Mouse (Mus musculus): Measurements from ENCODE around the gene Slc4a4.
A peak's percentile ranks its signal among the peaks of the same experiment; 100 is the strongest.
"Not testable (repeated sequence)": the region's sequence is repeated elsewhere in the genome, so short reads cannot be mapped to it uniquely, and the experiment has no call there.

Slc4a4 gene

DNA sequence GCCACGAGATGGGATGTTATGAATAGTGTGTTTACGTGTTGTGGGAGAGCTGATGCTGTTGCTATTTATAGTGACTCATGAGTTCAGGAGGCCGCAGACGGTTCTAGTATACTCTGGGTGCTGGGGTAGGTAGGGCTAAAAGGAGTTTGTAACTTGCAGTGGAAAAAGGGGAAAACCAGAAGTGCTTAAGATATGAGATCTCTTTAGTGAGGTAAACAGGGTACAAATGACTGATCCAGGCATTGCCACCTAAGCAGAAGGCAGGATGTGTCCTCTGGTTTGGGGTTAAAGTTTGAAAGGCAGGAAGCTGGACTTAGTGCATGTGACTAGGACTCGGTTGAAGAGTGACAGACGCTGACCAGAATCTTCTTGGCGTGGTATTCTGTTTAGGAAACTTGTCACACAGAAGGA lies 74.7 kb downstream of the Slc4a4 start:
- DNase-seq (ENCODE audit: low read depth): no peak

DNA sequence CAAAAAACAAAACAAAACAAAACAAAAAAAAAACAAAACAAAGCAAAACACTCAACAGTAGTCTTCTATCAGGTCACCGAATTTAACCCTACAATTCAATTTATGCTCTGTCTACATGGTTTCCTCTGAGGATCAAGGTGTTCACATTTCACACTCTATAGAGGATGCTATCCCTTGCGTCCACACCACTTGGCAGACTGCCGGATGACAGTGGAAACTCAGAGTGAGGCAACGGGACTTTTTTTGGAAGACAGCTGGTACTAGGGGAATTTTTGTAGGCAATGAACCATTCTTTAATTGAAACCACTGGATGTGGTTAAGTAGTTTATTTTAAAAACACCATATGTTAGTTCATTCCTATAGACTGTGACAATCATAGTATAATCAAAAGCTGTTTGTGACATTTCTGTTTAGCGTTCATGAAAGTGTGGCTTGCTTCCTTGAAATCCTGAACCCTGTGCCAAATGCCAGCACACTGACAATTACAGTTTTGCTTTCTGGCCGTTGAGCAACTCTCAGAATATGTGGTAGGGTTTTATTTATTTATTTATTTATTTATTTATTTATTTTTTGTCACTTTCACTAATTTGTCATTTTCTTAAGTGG lies 78.2 kb downstream of the Slc4a4 start:
- DNase-seq (ENCODE audit: low read depth): no peak

DNA sequence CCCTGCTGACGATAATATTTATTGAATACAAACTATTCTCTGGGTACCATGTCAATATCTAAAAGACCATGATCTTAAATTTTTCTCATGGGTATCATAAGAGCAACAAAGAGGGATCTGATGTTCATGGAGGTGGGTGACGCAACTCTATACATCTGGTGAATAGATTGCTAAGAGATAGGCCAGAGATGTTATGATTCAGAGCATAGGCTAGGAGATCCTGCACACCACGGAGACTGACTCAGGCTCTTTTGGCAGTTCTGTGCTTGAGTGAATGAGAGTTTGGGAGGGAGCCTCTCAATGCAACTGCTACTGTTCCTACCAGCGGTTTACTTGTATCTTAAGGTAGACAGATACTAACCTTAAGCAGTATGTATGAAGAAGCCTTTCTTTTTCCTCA lies 79.9 kb downstream of the Slc4a4 start:
- DNase-seq (ENCODE audit: low read depth): no peak

DNA sequence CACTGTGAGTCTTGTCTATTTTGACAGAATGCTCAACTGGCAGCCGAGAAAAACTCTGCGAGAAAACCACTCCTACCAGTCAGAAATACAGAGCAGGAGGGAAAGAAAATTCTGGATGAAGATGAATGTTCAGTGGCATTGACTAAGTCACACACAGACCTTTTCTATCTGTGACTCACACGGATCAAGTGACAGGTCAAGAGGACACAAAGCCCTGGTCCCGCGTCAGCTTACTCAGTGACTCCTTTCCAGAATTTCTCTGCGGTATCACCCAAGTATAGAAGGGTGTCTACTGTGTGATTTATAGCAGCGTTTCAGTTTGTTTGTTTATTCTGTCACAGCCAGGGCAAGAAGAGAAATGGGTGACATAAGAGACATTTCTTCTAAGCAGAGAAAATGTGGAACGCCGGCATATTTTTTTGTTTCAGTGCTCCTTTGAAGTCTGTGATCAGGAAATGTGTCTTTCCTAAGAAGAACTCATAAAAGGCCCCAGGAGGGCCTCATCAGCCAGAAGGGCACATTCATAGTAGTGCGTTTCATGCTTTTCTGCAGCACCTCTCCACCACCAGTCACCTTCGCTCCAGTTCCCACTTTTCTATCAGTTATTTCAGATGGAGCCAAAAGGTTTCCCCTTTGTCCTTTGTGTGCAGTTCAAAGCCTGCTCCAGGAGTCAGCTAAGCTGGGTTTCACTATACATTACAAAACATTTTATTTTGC lies 82.5 kb downstream of the Slc4a4 start:
- DNase-seq (ENCODE audit: low read depth): no peak

DNA sequence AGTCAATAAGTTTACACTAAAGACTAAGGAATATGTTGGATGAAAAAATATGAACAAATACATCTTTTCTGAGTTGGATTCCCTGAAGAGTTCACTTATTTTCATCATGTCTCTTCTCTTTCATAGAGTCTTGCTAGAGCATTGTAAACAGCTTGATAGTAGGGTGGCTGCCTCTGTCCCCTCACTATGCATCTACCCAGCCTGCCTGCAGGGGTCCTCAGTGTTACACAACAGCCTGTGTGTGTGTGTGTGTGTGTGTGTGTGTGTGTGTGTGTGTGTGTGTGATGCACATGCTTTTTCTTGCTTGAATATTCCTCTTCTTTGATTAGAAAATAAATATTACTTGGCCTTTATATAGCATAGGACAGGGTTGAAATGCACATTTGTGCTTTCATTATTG lies 84.9 kb downstream of the Slc4a4 start:
- DNase-seq (ENCODE audit: low read depth): no peak

DNA sequence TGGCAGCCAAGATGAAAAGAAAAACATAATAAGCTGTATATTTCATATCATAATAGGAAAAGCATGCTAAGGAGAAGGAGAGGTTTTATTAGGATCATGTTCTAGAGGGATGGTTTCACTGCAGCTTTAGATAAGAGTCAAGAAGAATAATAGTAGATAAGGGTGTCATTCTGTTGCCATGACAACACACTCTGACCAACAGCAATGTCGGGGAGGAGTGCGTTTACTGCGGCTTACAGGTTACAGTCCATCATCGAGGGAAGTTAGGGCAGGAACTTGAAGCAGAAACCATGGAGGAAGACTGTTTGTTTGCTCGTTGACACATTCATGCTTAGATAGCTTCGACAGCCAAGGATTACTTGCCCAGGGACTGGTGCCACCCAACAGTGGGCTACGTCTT lies 85.7 kb downstream of the Slc4a4 start:
- DNase-seq (ENCODE audit: low read depth): no peak

DNA sequence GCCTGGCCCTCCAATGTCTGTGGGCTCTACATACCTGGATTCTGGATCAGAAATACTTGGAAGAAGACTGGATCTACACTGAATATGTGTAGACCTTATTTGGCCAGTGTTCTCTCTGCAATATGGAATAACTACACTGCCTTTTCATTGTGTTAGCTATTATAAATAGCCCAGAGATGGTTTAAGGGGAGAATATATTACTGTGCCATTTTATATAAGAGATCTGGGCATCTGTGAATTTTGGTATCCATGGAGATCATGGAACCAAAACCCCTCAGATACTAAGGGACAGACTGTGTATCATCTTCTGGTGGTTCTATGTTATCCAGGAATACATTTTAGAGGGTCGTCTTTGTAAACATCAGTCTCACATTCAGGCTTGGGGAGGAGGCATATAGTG lies 86.5 kb downstream of the Slc4a4 start:
- no peak for DNase-seq (ENCODE audit: low read depth)

DNA sequence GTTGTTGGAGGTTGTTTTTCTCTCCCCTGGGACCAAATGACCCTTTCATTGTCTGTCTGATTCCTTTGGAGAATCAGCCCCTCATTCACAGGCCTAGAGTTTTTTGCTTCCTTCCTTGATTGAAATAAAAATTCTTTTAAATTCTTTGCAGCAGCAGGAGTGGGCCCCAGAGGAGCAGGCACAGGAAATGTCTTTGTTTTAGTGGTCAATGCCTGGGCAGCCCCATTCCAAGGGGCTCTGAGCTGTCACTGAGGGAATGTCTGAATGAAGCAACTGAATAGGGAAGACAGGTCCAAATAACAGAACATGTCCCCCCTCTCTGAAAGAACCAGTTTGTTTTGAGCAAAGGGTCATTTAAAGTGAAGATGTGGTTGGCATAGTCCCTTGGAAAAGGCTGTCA lies 89.1 kb downstream of the Slc4a4 start:
- no peak for DNase-seq (ENCODE audit: low read depth)

DNA sequence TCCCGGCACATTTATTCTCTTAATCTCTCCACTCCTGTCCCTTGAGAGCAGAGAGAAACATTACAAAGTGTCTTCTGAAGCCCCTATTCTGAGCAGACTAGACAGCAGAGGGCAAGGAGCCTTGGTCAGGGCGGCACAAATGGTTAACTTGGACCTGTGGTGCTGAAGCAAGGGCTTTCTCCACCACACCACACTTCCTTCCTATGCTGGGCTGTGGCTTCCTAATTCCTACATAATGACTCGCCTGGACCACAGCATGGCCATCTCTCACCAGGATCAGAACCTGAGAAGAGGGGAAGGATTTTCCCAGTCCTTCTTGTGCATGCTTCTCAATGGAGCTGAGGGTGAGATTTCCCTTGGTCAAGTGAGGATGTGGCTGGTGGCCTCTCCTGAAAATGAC lies 89.8 kb downstream of the Slc4a4 start:
- peak; percentile 21 for DNase-seq (ENCODE audit: low read depth)

DNA sequence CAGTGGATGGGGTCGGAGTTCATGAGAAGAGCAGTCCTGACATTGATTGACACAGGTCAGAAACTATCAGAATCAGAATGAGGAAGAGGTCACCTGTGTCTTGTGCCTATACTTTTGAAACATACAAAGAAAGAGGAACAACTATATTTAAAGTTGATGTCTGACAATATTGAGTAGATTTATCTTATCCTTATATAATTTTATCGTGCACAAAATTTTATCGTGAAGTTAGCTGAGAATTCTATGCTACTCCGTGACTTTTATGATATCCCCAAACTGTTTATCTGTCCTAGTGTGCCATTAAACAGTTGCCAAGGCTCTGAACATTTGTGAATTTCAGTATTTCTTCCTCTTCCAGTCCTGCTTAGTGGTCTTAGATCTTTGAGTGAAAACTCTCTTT lies 94.1 kb downstream of the Slc4a4 start:
- no peak for DNase-seq (ENCODE audit: low read depth)

DNA sequence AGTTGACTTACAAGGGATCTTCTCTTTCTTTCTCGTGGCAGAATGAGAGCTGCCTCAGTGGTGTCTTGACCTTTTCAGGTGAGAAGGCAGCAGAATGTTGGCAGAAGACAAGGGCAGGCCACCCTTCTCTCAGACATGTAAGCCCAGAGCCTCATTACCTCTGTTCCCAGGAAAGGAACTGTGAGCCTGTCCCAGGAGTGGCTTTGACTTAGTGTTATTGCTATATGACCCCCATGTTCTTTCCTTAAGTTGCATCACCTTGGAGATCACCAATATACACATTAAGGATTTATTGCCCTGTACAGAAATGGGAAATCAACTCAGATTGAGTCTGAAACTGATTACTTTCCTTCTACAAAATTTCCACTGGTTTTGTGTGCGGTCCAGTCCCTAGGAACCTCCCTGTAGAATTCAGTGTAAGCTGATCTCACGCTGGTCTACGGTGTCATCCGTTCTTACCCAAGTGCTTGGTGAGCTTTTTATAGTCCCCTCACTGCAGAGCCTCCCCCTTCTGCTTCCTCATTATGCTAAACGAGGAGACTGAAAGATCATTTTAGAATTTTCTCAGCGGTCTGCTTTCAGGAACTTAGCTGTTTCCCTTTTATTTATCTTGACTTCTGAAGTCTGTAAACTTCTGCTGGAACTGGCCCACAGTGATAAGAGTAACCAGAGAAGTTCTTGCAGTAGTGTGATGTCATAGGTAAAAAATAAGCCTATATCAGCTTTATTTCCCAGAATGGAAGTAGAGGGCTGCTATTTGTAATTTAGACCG lies 94.8 kb downstream of the Slc4a4 start:
- DNase-seq (ENCODE audit: low read depth): peak; percentile 74

DNA sequence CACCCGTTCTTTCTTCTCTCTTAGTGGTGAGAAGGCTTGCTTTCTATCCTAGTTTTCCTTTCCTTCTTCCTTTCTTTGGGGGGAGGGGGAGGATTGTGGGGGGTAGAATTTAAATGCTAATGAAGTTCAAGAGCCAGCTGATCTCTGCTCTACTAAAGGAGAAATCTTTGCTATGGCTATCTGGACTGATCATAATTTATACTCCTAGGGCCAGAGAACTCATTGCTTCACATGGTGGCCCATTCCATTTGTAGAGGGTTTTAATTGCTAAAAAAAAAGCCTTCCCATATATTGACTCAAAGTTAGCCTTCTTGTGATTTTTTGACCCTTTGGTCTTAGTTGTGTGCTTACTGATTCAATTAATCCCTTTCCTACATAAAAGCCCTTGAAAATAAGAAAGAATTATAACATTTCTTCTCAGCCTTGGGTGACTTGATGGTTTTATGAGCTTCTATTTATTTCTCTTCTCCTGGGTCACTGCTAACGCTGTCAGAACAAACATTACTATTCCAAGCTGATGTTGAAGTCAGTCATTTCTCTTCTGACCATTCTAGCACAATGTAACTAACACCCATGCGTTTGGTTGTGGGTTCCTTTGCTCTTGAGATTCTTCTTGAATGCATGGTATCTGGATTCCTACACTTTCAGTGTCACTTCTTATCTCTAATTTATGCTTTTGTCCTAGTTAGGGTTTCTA lies 95.6 kb downstream of the Slc4a4 start:
- no peak for DNase-seq (ENCODE audit: low read depth)

DNA sequence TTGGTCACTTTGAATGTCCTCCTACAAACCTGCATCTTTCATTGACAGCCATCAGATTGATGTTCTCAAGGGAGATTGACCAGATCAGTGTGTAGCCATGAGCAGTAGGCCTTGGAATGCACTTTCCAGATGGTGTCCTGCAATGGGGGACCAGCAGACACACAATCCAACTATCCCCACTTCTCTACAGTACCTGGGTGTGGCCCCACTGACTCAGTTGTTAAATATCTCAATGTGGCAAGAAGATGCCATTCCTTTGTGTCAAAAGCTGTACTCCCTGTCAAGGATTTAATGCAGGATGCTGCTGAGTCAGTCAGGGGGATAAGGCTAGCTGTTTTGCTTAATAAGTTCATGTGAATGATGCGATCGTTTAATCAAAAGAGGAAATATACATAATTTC lies 96.6 kb downstream of the Slc4a4 start:
- DNase-seq (ENCODE audit: low read depth): no peak

DNA sequence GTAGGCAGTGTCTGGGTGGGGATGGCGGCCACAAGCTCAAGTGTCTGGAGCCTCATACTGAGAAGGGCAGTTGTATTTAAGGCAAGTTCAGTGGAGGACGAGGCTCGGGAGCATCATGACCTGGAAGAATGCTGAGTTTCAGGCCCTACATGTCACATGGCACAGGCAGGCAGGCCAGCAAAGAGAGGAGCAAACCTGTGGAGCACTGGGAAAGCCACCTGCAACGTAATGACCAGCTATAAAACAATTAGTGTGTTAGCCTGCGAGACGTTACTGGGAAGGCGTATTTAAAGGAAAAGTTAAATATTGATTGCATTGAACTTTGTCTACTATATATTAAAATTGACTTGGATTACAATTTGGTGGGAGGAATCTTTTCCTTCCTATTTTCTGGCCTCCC lies 97.0 kb downstream of the Slc4a4 start:
- no peak for DNase-seq (ENCODE audit: low read depth)

DNA sequence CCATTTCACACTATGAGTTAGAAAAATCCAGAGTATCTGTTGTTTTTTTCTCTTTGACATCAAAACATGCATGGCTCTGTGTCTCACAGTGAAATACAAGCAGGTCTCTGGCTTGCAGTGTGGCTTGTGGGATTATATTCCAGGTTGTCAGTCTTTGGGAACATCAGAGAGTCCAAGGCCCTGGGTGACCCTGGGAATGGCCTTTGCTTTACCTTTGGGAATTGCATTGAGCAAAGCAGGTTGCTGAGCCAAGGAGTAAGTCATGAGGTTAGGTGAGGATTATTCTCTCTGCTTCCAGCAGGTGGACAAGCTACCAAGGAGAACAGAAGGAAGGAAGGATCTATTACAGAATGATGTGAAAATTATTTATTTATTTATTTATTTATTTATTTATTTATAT lies 102.4 kb downstream of the Slc4a4 start:
- no peak for DNase-seq (ENCODE audit: low read depth)

DNA sequence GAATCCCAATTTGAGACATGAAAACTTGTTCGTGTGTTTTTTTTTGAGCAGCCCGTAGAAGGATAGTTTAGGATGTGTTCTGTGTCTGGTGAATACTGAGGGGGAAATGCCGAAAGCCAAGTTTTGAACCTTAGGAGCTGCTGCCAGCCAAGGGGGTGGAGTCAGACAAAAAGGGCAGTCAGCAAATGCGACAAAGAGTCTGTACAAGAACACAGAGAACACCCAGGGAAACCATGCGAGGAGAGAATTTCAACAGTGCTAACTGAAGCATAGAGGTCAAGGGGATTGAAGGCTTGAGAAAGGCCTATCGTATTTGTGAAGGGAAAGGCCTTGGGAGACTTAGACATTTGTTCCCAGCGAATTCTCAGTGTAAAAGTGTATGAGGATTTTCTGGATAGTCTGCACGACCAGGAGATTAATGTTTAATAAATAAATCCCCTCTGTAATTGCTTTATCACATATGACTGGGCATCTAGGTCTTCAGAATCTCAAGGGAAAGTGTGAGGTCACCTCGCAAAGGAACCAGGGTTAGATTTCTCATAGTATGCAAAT lies 103.7 kb downstream of the Slc4a4 start:
- no peak for DNase-seq (ENCODE audit: low read depth)

DNA sequence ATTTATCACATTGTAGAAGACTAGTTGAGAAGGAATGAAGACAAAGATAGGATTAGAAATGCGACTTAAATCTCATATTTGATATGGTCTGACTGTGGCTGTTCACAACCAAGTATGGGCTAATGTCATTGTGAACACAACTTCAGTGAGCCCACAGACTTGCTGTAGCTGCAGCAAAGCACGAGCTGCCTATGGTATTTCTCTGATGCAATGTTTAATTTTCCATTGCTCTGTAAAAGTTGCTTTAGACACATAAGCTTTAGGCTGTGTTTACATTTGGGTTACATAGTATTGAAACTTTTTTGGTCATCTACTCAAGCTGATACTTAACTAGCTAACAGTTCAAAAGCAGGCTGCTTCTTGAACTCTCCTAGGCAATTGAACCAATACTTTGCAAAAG lies 104.7 kb downstream of the Slc4a4 start:
- not testable (repeated sequence) for DNase-seq (ENCODE audit: low read depth)

DNA sequence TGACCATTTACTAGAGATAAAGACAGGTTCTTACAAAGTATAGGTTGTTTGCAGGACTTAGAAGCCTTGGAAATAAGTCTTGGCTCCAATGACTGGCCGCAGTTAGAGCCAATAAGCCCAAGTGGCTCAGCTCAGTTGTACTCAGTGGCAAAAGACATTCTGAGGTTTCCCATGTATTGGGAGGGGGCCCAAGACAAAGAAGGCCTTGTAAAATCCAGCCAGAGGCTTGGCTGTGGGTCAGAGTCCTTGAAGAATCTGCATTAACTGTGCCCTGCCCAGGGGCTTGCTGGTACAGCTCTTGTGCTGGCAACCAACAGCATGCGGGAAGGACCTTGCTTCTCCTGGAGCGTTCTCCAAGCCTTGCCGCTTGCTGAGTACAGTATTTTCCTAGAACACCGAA lies 107.9 kb downstream of the Slc4a4 start:
- DNase-seq (ENCODE audit: low read depth): no peak

DNA sequence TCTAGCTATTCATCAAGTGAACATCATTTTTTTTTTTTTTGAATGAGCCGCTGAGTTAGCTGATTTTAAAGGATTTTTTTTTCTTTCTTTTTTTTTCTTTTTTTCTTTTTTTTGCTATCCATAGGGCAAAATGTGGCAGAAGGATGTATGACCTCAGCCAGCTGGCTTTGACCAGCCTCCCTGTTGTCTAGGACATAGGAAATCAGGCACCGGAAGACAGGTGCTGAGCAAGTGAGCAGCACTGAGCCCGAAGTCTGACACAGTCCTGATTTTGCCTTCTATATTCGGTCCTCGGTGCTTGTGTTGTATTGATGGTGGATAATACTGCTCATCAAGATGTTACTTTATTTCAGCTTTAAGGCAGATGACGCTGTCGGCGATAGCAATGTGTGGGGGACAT lies 109.6 kb downstream of the Slc4a4 start:
- no peak for DNase-seq (ENCODE audit: low read depth)

DNA sequence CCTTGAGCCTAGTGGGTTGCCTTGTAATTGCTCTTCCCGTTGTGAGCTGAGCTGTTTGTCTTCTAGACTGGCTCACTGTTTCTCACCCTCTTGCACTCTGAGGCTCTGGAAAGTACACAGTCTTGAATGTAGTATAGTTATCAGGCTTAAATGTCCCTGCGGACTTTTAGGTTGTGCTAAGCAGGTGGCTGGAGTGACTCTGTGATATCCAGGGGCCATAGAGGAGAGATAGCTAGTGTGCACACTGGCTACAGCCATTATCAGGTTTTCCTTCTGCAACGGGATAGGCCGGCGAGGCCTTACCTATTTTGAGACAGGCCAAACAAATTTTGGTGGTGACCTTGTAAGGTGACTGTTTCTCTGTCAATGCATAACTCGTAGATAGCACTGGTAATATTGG lies 110.7 kb downstream of the Slc4a4 start:
- DNase-seq (ENCODE audit: low read depth): no peak

DNA sequence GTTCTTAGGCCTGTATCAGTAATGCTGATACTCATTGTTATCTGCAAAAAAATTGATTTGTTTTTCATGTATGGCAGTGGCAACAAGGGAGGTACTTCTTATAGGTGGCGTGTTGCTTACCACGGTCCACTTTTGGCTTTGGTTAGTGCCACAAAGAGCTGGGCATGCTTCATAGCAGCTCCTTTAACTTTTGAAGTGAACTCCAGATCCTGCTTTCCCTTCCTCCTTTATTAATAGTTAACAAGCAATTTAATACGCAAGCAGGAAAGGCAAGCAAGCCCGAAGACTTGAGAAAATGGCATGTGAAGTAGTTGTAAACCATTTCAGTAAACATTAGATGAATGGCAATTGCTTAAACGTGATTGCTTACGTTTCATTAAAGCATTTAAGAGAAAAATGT lies 113.2 kb downstream of the Slc4a4 start:
- no peak for DNase-seq (ENCODE audit: low read depth)

DNA sequence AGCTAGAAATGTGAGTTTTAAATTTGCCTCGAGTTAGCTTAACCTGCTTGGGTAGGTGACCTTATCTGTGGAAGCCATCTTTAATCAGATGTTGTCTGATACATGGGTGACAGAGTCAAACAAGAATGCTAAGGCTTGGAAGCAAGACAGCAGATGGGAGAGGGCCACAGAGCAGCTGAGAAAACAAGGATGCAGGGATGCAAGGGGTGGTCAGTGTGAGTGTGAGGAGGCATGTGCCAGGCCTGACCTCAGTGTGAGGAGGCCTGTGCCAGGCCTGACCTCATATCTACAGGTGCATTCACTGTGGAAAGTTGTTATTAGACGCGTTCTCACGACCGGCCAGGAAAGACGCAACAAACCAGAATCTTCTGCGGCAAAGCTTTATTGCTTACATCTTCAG lies 114.0 kb downstream of the Slc4a4 start:
- DNase-seq (ENCODE audit: low read depth): no peak

DNA sequence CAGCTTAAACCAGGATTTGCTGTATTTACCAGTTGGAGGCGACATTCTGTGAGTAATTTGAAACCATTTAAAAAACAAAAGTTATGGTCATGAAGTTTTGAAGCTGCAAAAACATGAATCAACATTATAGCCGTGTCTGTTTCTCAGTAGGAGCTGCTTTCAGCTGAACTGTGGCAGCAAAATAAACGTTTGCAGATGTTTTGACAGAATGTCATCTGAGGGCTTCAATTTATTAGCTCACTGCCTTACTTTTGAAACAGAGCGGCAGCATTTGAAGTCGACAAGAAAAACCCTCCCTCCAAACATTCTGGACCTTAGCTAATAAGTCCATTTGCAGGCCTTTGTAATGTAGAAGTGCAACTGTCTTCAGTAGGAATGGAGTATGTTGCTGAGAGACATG lies 123.5 kb downstream of the Slc4a4 start:
- DNase-seq (ENCODE audit: low read depth): no peak
